Mouse (Mus musculus): ENCODE measurements around the gene Rabep2.

Rabep2 gene

GRCm38 (mm10) chr7:126496475-126496874 lies 67.9 kb downstream of the Rabep2 start:
- DNase-seq (ENCODE audit: low spot score): no peak

- DNase-seq (ENCODE audit: low spot score): no peak
Observed at GRCm38 (mm10) chr7:126497966-126498365, 69.4 kb downstream of the Rabep2 start.

Data from ovary, postnatal 14 days (tissue).